In genomic region chr10:110997180-110997579, GRCm38 (mm10) we compare ENCODE assay signal across 18 mouse cellular contexts.
"Had no signal": no experiment of that assay in that cellular context is flagged by ENCODE, and none has a peak within 500 bp of the region (broad histone marks: within the 10 kb centered on the region; RNA-seq: fewer than 3 reads in every experiment).

No protein-coding gene starts in this region.

- H3K36me3 ChIP-seq: limb, embryonic 12.5 days; limb, embryonic 15.5 days; midbrain, embryonic 12.5 days; midbrain, embryonic 15.5 days; neural tube, embryonic 12.5 days; neural tube, embryonic 15.5 days had no signal

- DNase-seq: kidney, postnatal 10 days; kidney, postnatal 4 days; left cerebral cortex, postnatal 4 days; liver, postnatal 0 days; lung, embryonic 14.5 days; right cerebral cortex, postnatal 25 days; thymus, adult 18-20 months; thymus, postnatal 36 days had no signal

- H3K4me2 ChIP-seq: limb, embryonic 12.5 days; limb, embryonic 15.5 days; liver, embryonic 11.5 days; lung, embryonic 14.5 days; midbrain, embryonic 12.5 days; midbrain, embryonic 15.5 days; neural tube, embryonic 12.5 days; neural tube, embryonic 15.5 days had no signal

- H3K4me3 ChIP-seq: limb, embryonic 12.5 days; limb, embryonic 15.5 days; midbrain, embryonic 12.5 days; midbrain, embryonic 15.5 days; neural tube, embryonic 12.5 days; neural tube, embryonic 15.5 days had no signal

- H3K27me3 ChIP-seq: limb, embryonic 12.5 days; limb, embryonic 15.5 days; midbrain, embryonic 12.5 days; midbrain, embryonic 15.5 days; neural tube, embryonic 12.5 days; neural tube, embryonic 15.5 days had no signal

- H3K9ac ChIP-seq: limb, embryonic 12.5 days; limb, embryonic 15.5 days; liver, embryonic 14.5 days; liver, postnatal 0 days; lung, embryonic 14.5 days; midbrain, embryonic 12.5 days; midbrain, embryonic 15.5 days; neural tube, embryonic 12.5 days; neural tube, embryonic 15.5 days had no signal

- H3K27ac ChIP-seq: limb, embryonic 12.5 days; limb, embryonic 15.5 days; liver, embryonic 14.5 days; macrophage; midbrain, embryonic 12.5 days; midbrain, embryonic 15.5 days; neural tube, embryonic 12.5 days; neural tube, embryonic 15.5 days had no signal

- H3K9me3 ChIP-seq: limb, embryonic 12.5 days; limb, embryonic 15.5 days; midbrain, embryonic 12.5 days; midbrain, embryonic 15.5 days; neural tube, embryonic 12.5 days; neural tube, embryonic 15.5 days had no signal

- ATAC-seq: liver, postnatal 0 days; lung, postnatal 0 days; midbrain, embryonic 15.5 days had no signal
